Mouse (Mus musculus): ENCODE measurements around the gene Ptar1. TPM values are rescaled to one million over a fixed set of nuclear protein-coding genes. Genes with fewer than 3 reads are reported as not detected.

The Ptar1 gene
- polyA plus RNA-seq, 1 experiment, result 1.6 TPM

GRCm38 (mm10) chr19:23758554-23759321 lies 71.5 kb downstream of the Ptar1 start, which contains the start of gene Apba1:
Apba1 (plus strand) TSS chr19:23758887.
- no peaks in the 10 kb centered on the region for H3K79me2 ChIP-seq (ENCODE audit: control insufficient read depth, insufficient read depth)
- no peaks in the 10 kb centered on the region for H3K36me3 ChIP-seq (ENCODE audit: control insufficient read depth, insufficient read depth)
- peak within 1 kb of the TSS; percentile 42 for H3K4me3 ChIP-seq (ENCODE audit: insufficient read depth, poor library complexity, severe bottlenecking)
- H3K79me3 ChIP-seq (ENCODE audit: low read depth), result no peaks in the 10 kb centered on the region
- peaks cover 12% of the 10 kb centered on the region for H3K27me3 ChIP-seq (ENCODE audit: control insufficient read depth, insufficient read depth, insufficient read length)
- H3ac ChIP-seq (ENCODE audit: control insufficient read depth, insufficient read length, low read depth), result peak within 1 kb of the TSS; percentile 87
- TF ChIP-seq MAX (IDR thresholded peaks at IDR 0.05) (no peak), CTCF (IDR thresholded peaks at IDR 0.05; ENCODE audit: control insufficient read depth, insufficient read depth, insufficient read length) (peak; percentile 44)

GRCm38 (mm10) chr19:23759322-23759945 lies 72.2 kb downstream of the Ptar1 start:
- Histone ChIP-seq H3ac (ENCODE audit: control insufficient read depth, insufficient read length, low read depth) (no peak overlapping the region), H3K27me3 (ENCODE audit: control insufficient read depth, insufficient read depth, insufficient read length) (peaks cover 15% of the 10 kb centered on the region), H3K36me3 (ENCODE audit: control insufficient read depth, insufficient read depth) (no peaks in the 10 kb centered on the region), H3K79me2 (ENCODE audit: control insufficient read depth, insufficient read depth) (no peaks in the 10 kb centered on the region), H3K79me3 (ENCODE audit: low read depth) (no peaks in the 10 kb centered on the region), H3K4me3 (ENCODE audit: insufficient read depth, poor library complexity, severe bottlenecking) (peak overlapping the region; percentile 42)
- TF ChIP-seq CEBPB (IDR thresholded peaks at IDR 0.05; ENCODE audit: low read depth) (no peak), USF1 (IDR thresholded peaks at IDR 0.05; ENCODE audit: low read depth) (no peak), MAX (IDR thresholded peaks at IDR 0.05) (no peak), MYOD1 (IDR thresholded peaks at IDR 0.05; ENCODE audit: control insufficient read depth, insufficient read length, low read depth) (no peak), MYOG (IDR thresholded peaks at IDR 0.05; ENCODE audit: control insufficient read depth, extremely low read depth, insufficient read length) (no peak), FOSL1 (IDR thresholded peaks at IDR 0.05; ENCODE audit: insufficient read depth, low read length, poor library complexity, severe bottlenecking) (no peak), CTCF (IDR thresholded peaks at IDR 0.05; ENCODE audit: control insufficient read depth, insufficient read depth, insufficient read length) (no peak)

GRCm38 (mm10) chr19:23763371-23763770 lies 76.1 kb downstream of the Ptar1 start:
- Histone ChIP-seq H3K4me3 (ENCODE audit: insufficient read depth, poor library complexity, severe bottlenecking) (no peak overlapping the region), H3K79me3 (ENCODE audit: low read depth) (no peaks in the 10 kb centered on the region), H3K79me2 (ENCODE audit: control insufficient read depth, insufficient read depth) (no peaks in the 10 kb centered on the region), H3ac (ENCODE audit: control insufficient read depth, insufficient read length, low read depth) (no peak overlapping the region), H3K36me3 (ENCODE audit: control insufficient read depth, insufficient read depth) (no peaks in the 10 kb centered on the region), H3K27me3 (ENCODE audit: control insufficient read depth, insufficient read depth, insufficient read length) (peaks cover 24% of the 10 kb centered on the region)
- TF ChIP-seq FOSL1 (IDR thresholded peaks at IDR 0.05; ENCODE audit: insufficient read depth, low read length, poor library complexity, severe bottlenecking), result no peak
- no peak for TF ChIP-seq CEBPB (IDR thresholded peaks at IDR 0.05; ENCODE audit: low read depth)
- no peak for TF ChIP-seq USF1 (IDR thresholded peaks at IDR 0.05; ENCODE audit: low read depth)

GRCm38 (mm10) chr19:23764051-23764450 lies 76.8 kb downstream of the Ptar1 start:
- Histone ChIP-seq H3K79me3 (ENCODE audit: low read depth) (no peaks in the 10 kb centered on the region), H3K27me3 (ENCODE audit: control insufficient read depth, insufficient read depth, insufficient read length) (peaks cover 25% of the 10 kb centered on the region), H3K36me3 (ENCODE audit: control insufficient read depth, insufficient read depth) (no peaks in the 10 kb centered on the region), H3K4me3 (ENCODE audit: insufficient read depth, poor library complexity, severe bottlenecking) (no peak overlapping the region), H3ac (ENCODE audit: control insufficient read depth, insufficient read length, low read depth) (no peak overlapping the region), H3K79me2 (ENCODE audit: control insufficient read depth, insufficient read depth) (no peaks in the 10 kb centered on the region)
- no peak for TF ChIP-seq MYOD1 (IDR thresholded peaks at IDR 0.05; ENCODE audit: control insufficient read depth, insufficient read length, low read depth)
- TF ChIP-seq MAX (IDR thresholded peaks at IDR 0.05), result no peak
- TF ChIP-seq MYOG (IDR thresholded peaks at IDR 0.05; ENCODE audit: control insufficient read depth, extremely low read depth, insufficient read length), result no peak
- TF ChIP-seq USF1 (IDR thresholded peaks at IDR 0.05; ENCODE audit: low read depth), result no peak
- no peak for TF ChIP-seq FOSL1 (IDR thresholded peaks at IDR 0.05; ENCODE audit: insufficient read depth, low read length, poor library complexity, severe bottlenecking)
- no peak for TF ChIP-seq CEBPB (IDR thresholded peaks at IDR 0.05; ENCODE audit: low read depth)
- no peak for TF ChIP-seq CTCF (IDR thresholded peaks at IDR 0.05; ENCODE audit: control insufficient read depth, insufficient read depth, insufficient read length)

- TF ChIP-seq MAX (IDR thresholded peaks at IDR 0.05) (no peak), CTCF (IDR thresholded peaks at IDR 0.05; ENCODE audit: control insufficient read depth, insufficient read depth, insufficient read length) (no peak), CEBPB (IDR thresholded peaks at IDR 0.05; ENCODE audit: low read depth) (no peak)
- no peak overlapping the region for H3K4me3 ChIP-seq (ENCODE audit: insufficient read depth, poor library complexity, severe bottlenecking)
- H3K79me3 ChIP-seq (ENCODE audit: low read depth), result no peaks in the 10 kb centered on the region
- H3K36me3 ChIP-seq (ENCODE audit: control insufficient read depth, insufficient read depth), result no peaks in the 10 kb centered on the region
- H3K27me3 ChIP-seq (ENCODE audit: control insufficient read depth, insufficient read depth, insufficient read length), result peaks cover 15% of the 10 kb centered on the region
- H3K79me2 ChIP-seq (ENCODE audit: control insufficient read depth, insufficient read depth), result no peaks in the 10 kb centered on the region
- no peak overlapping the region for H3ac ChIP-seq (ENCODE audit: control insufficient read depth, insufficient read length, low read depth)
Measured at GRCm38 (mm10) chr19:23768864-23769263, 81.6 kb downstream of the Ptar1 start.
